Comparison of ENCODE assay signal across 8 mouse cellular contexts in the genomic region with DNA sequence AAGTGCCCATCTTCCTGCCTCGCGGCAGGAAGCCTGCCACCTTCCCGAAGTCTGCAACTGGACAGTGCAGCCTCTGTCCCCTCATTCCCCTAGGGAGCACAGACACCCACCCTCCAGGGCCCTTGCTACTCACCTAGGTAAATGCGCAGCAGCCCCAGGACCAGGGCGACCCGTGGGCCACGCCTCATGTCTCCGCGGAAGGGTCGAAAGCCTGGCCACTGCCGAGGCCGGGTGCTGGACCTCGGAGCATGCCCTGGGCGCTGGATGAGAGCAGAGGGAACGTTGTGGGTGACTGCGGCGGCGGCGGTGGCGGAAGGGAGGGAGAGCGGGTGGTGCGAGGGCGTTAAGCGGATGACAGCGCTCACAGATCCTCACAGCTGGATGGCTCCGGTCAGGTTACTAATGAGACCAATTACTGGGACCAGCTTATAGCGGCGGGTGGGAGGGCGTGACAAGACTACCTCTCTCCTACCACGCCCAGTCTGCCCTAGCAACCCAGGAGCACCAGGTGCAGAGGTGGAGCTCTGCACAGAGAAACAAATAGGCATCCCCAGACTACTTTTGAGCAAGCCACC. TPM values are rescaled to one million over a fixed set of nuclear protein-coding genes. Genes with fewer than 3 reads are reported as not detected.
DNase-seq lines count a peak whose midpoint lies in the region; ATAC-seq lines count a peak whose summit lies in the region.

Gene Cdhr1 (minus strand): TSS at position 392 of the 575 bp plus-strand sequence.

- DNase-seq in heart, adult 8-10 months (ENCODE audit: low spot score): no peak
- peak; percentile 74 for DNase-seq in WW6 (ENCODE audit: low read depth, low spot score)
- peak; percentile 12 for DNase-seq in kidney, postnatal 14 days
- DNase-seq in urinary bladder, postnatal 10 days (ENCODE audit: low spot score): no peak

- peak within 1 kb of the TSS; percentile 46 for H3K4me3 ChIP-seq in heart, embryonic 12.5 days
- peak within 1 kb of the TSS; percentile 38 for H3K4me3 ChIP-seq in forebrain, embryonic 12.5 days (replicated peaks)
- H3K4me3 ChIP-seq in midbrain, embryonic 13.5 days (replicated peaks): peak within 1 kb of the TSS; percentile 51

- no peak for ATAC-seq in heart, embryonic 12.5 days (ENCODE audit: insufficient number of reproducible peaks, low FRiP score)
- ATAC-seq in forebrain, embryonic 12.5 days (ENCODE audit: low FRiP score): peak; percentile 87
- ATAC-seq in midbrain, embryonic 13.5 days: peak; percentile 91
- ATAC-seq in inflammation-experienced regulatory T-cells, adult 6 months: no peak

- under 1% methylated on average over 30 of the region's 30 CpGs for WGBS in heart, embryonic 12.5 days
- 1% methylated on average over 30 of the region's 30 CpGs for WGBS in forebrain, embryonic 12.5 days
- WGBS in midbrain, embryonic 13.5 days: 1% methylated on average over 30 of the region's 30 CpGs

- H3K4me2 ChIP-seq in heart, embryonic 12.5 days: peak within 1 kb of the TSS; percentile 82
- peak within 1 kb of the TSS; percentile 77 for H3K4me2 ChIP-seq in forebrain, embryonic 12.5 days
- peak within 1 kb of the TSS; percentile 88 for H3K4me2 ChIP-seq in midbrain, embryonic 13.5 days (replicated peaks)

- no peaks in the 10 kb centered on the region for H3K36me3 ChIP-seq in heart, embryonic 12.5 days
- H3K36me3 ChIP-seq in forebrain, embryonic 12.5 days (replicated peaks): no peaks in the 10 kb centered on the region
- no peaks in the 10 kb centered on the region for H3K36me3 ChIP-seq in midbrain, embryonic 13.5 days

- no peak within 1 kb of the TSS for H3K27ac ChIP-seq in heart, embryonic 12.5 days (ENCODE audit: poor library complexity, severe bottlenecking)
- H3K27ac ChIP-seq in forebrain, embryonic 12.5 days: no peak within 1 kb of the TSS
- H3K27ac ChIP-seq in midbrain, embryonic 13.5 days: no peak within 1 kb of the TSS

- peak within 1 kb of the TSS; percentile 43; the same call in 1 of the 2 replicates for H3K9ac ChIP-seq in heart, embryonic 12.5 days
- H3K9ac ChIP-seq in forebrain, embryonic 12.5 days: peak within 1 kb of the TSS; percentile 44; the same call in 1 of the 2 replicates
- peak within 1 kb of the TSS; percentile 69 for H3K9ac ChIP-seq in midbrain, embryonic 13.5 days (replicated peaks)

- peaks cover 69% of the 10 kb centered on the region for H3K27me3 ChIP-seq in heart, embryonic 12.5 days (replicated peaks)
- peaks cover 43% of the 10 kb centered on the region for H3K27me3 ChIP-seq in forebrain, embryonic 12.5 days
- H3K27me3 ChIP-seq in midbrain, embryonic 13.5 days: peaks cover 19% of the 10 kb centered on the region

- no peaks in the 10 kb centered on the region for H3K9me3 ChIP-seq in heart, embryonic 12.5 days (replicated peaks)
- no peaks in the 10 kb centered on the region for H3K9me3 ChIP-seq in forebrain, embryonic 12.5 days
- no peaks in the 10 kb centered on the region for H3K9me3 ChIP-seq in midbrain, embryonic 13.5 days

- H3K4me1 ChIP-seq in heart, embryonic 12.5 days (replicated peaks): peaks cover 15% of the 10 kb centered on the region; the same call in 1 of the 2 replicates
- H3K4me1 ChIP-seq in forebrain, embryonic 12.5 days: peaks cover 11% of the 10 kb centered on the region
- peaks cover 10% of the 10 kb centered on the region for H3K4me1 ChIP-seq in midbrain, embryonic 13.5 days (replicated peaks)

RNA-seq across cellular contexts. Expression of gene Cdhr1, which starts in this region (rescaled TPM):
- 0.14 and 0.20 TPM in 2 replicates for polyA plus RNA-seq in heart, embryonic 12.5 days (2016; fragmentation: Nextera tagmentation; extraction: Ambion mirVana)
- not detected for total RNA-seq in heart, adult 8-10 months (2022)
- 0.96 and 1.1 TPM in 2 replicates for polyA plus RNA-seq in forebrain, embryonic 12.5 days (2016; fragmentation: Nextera tagmentation; extraction: Ambion mirVana)
- 0.40 and 0.54 TPM in 2 replicates for polyA plus RNA-seq in midbrain, embryonic 13.5 days (2015; fragmentation: Nextera tagmentation; extraction: Ambion mirVana)
- polyA plus RNA-seq in inflammation-experienced regulatory T-cells, adult 6 months (2017; shearing (Covaris generic)): under 1 TPM in 1 of 3 experiments, not detected in 2; 0.11 TPM

Comparison
In these comparisons a context has a peak if more than half of its experiments do, and no peak if none do; other contexts are left out.
1. Peak in ATAC-seq, H3K4me3 ChIP-seq, H3K9ac ChIP-seq and H3K4me2 ChIP-seq in midbrain, embryonic 13.5 days; RNA of the gene not detected or under 1 TPM.
2. DNase-seq: peak in WW6 (single experiment) and kidney, postnatal 14 days (single experiment); none in heart, adult 8-10 months (single experiment) and urinary bladder, postnatal 10 days (single experiment).
3. Peak in every context shown above with its lines, with median percentiles within 50 percentile points of each other: H3K4me2 ChIP-seq, H3K4me3 ChIP-seq and H3K9ac ChIP-seq.